Mouse (Mus musculus) kidney, embryonic 15.5 days (tissue): Measurements from ENCODE around the gene Nid2. TPM values are rescaled to one million over a fixed set of nuclear protein-coding genes. Genes with fewer than 3 reads are reported as not detected.

Source experiments
- ATAC-seq: fragments of 200-750 bp; cut with Nextera tagmentation; replicated peaks from 2 replicates; pipeline ENCODE4 v1.8.0; 2017; ENCODE audit warnings: moderate TSS enrichment; ENCODE audit not compliant: low FRiP score
- H3K27ac ChIP-seq: fragments of 300-500 bp; sonication (generic); 2 replicates; pipeline ENCODE4 v1.5.1; 2015; ENCODE audit warnings: mild to moderate bottlenecking, inconsistent platforms
- H3K27me3 ChIP-seq: fragments of 300-500 bp; sonication (generic); 2 replicates; pipeline ENCODE4 v1.6.1; 2015; ENCODE audit warnings: inconsistent platforms
- H3K36me3 ChIP-seq: fragments of 300-500 bp; sonication (generic); 2 replicates; pipeline ENCODE4 v1.6.1; 2015; ENCODE audit warnings: inconsistent platforms
- H3K4me1 ChIP-seq: fragments of 300-500 bp; sonication (generic); 2 replicates; pipeline ENCODE4 v1.6.1; 2015; ENCODE audit warnings: inconsistent platforms
- H3K4me2 ChIP-seq: fragments of 300-500 bp; sonication (generic); 2 replicates; pipeline ENCODE4 v1.6.1; 2015; ENCODE audit warnings: moderate library complexity, mild to moderate bottlenecking, inconsistent platforms
- H3K4me3 ChIP-seq: fragments of 300-500 bp; sonication (generic); replicated peaks from 2 replicates; pipeline ENCODE4 v1.5.1; 2015; ENCODE audit warnings: mild to moderate bottlenecking, inconsistent platforms
- H3K9ac ChIP-seq: fragments of 300-500 bp; sonication (generic); 2 replicates; pipeline ENCODE4 v1.6.1; 2015; ENCODE audit warnings: mild to moderate bottlenecking, inconsistent platforms
- H3K9me3 ChIP-seq: fragments of 300-500 bp; sonication (generic); replicated peaks from 2 replicates; pipeline ENCODE4 v1.6.1; 2016; ENCODE audit warnings: inconsistent platforms
- WGBS: fragments of 180-500 bp; shearing (Covaris S2); methylation state at CpG from one replicate; pipeline ENCODE4 v1.1.7; 2015; ENCODE audit warnings: mixed read lengths; 5-methylcytosine and 5-hydroxymethylcytosine counted together
- polyA plus RNA-seq: library from polyadenylated mRNA; unstranded; fragments of >200 nt; fragmentation: Nextera tagmentation; extraction: Ambion mirVana; gene quantifications from 2 replicates; pipeline ENCODE4 v1.2.1, GENCODE M21; 2015

Nid2 gene
- polyA plus RNA-seq, 1 experiment from 2014 or later: 128 TPM

DNA sequence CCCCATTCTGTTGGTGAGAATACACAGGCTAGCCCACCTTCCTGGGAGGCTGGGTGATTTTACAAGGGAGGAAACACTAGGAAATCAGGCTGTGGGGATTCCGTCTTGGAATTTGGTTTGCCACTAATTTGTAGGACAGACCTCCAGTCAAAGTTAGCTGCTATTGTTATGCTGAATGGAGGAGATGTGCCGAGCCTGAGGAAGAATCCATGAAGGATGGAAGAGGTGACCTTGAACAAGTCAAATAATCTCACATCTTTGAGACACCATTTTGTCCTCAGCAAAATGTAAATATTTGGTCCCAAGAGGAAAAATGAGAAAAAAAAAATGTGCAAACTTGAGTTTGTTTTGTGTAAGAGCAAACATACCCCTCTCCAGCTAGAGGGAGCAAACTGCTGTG is 1.3 kb upstream of the Nid2 start:
- no peak overlapping the region for H3K4me3 ChIP-seq
- peaks cover 3% of the 10 kb centered on the region; the same call in 1 of the 2 replicates for H3K36me3 ChIP-seq
- 58% methylated on average over 2 of the region's 2 CpGs for WGBS
- H3K4me2 ChIP-seq: no peak overlapping the region
- H3K27me3 ChIP-seq: 0 out of 2 replicates have a peak, but pooled peaks cover 3% of the 10 kb centered on the region
- ATAC-seq: no peak
- H3K9me3 ChIP-seq: no peaks in the 10 kb centered on the region
- peaks cover 65% of the 10 kb centered on the region for H3K4me1 ChIP-seq
- no peak overlapping the region for H3K9ac ChIP-seq
- H3K27ac ChIP-seq: 0 out of 2 replicates have a peak overlapping the region, but pooled peaks have one; percentile 92

- no peaks in the 10 kb centered on the region for H3K9me3 ChIP-seq
- peak; percentile 73 for ATAC-seq
- H3K4me1 ChIP-seq: peaks cover 64% of the 10 kb centered on the region
- H3K27ac ChIP-seq: peak overlapping the region; percentile 92
- WGBS: under 1% methylated on average over 26 of the region's 26 CpGs
- peak overlapping the region; percentile 92 for H3K4me2 ChIP-seq
- H3K36me3 ChIP-seq: peaks cover 7% of the 10 kb centered on the region; the same call in 1 of the 2 replicates
- H3K4me3 ChIP-seq: peak overlapping the region; percentile 68
- H3K9ac ChIP-seq: peak overlapping the region; percentile 63
- H3K27me3 ChIP-seq: 0 out of 2 replicates have a peak, but pooled peaks cover 3% of the 10 kb centered on the region
Observed at GRCm38 (mm10) chr14:19750411-19751024, 547 bp upstream of the Nid2 start.

GRCm38 (mm10) chr14:19752276-19752675 is 1.2 kb downstream of the Nid2 start:
- 2% methylated on average over 21 of the region's 21 CpGs for WGBS
- Histone ChIP-seq H3K4me3 (peak overlapping the region; percentile 68), H3K4me1 (peaks cover 49% of the 10 kb centered on the region), H3K36me3 (peaks cover 17% of the 10 kb centered on the region), H3K4me2 (peak overlapping the region; percentile 92), H3K9me3 (no peaks in the 10 kb centered on the region), H3K27me3 (0 out of 2 replicates have a peak, but pooled peaks cover 3% of the 10 kb centered on the region), H3K27ac (no peak overlapping the region), H3K9ac (peak overlapping the region; percentile 45)
- no peak for ATAC-seq

GRCm38 (mm10) chr14:19759277-19760193 is 8.5 kb downstream of the Nid2 start:
- Histone ChIP-seq H3K27ac (no peak overlapping the region; the same call in 1 of the 2 replicates), H3K27me3 (no peaks in the 10 kb centered on the region), H3K4me3 (no peak overlapping the region), H3K36me3 (peaks cover 25% of the 10 kb centered on the region), H3K4me1 (peaks cover 57% of the 10 kb centered on the region), H3K9ac (no peak overlapping the region), H3K9me3 (no peaks in the 10 kb centered on the region), H3K4me2 (no peak overlapping the region)
- 50% methylated on average over 10 of the region's 10 CpGs for WGBS
- no peak for ATAC-seq

- 35% methylated on average over 7 of the region's 7 CpGs for WGBS
- H3K4me1 ChIP-seq: peaks cover 61% of the 10 kb centered on the region
- no peak for ATAC-seq
Observed at GRCm38 (mm10) chr14:19760721-19761120, 9.7 kb downstream of the Nid2 start.

DNA sequence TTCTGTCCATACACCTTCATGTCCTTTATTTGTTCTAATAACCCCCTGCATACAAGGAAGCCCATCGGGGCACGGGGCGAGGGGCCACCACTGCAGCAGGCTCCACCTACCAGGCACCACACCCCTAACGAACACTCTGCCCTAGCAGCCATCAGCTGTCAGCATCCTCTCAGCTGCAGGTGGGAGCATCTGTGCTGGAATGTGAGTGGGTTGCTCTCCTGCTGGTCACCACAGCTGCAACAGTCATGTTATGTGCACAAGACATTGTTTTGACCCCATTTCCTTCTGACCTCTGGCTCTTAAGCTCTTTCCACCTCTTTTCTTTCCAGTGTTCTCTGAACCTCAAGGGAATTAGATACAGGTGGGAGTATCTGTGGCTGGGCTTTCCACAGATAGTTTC is 10.9 kb downstream of the Nid2 start:
- Histone ChIP-seq H3K4me3 (no peak overlapping the region), H3K27me3 (no peaks in the 10 kb centered on the region), H3K4me2 (no peak overlapping the region), H3K36me3 (peaks cover 23% of the 10 kb centered on the region), H3K9ac (no peak overlapping the region), H3K4me1 (peaks cover 74% of the 10 kb centered on the region), H3K9me3 (no peaks in the 10 kb centered on the region), H3K27ac (0 out of 2 replicates have a peak overlapping the region, but pooled peaks have one; percentile 13)
- no peak for ATAC-seq
- 50% methylated on average over 4 of the region's 4 CpGs for WGBS

More at GRCm38 (mm10) chr14:19760721-19761120, 9.7 kb downstream of the Nid2 start:
- no peak overlapping the region for H3K4me2 ChIP-seq
- no peak overlapping the region for H3K9ac ChIP-seq
- H3K9me3 ChIP-seq: no peaks in the 10 kb centered on the region
- H3K27me3 ChIP-seq: no peaks in the 10 kb centered on the region
- no peak overlapping the region for H3K4me3 ChIP-seq
- H3K36me3 ChIP-seq: peaks cover 30% of the 10 kb centered on the region
- no peak overlapping the region for H3K27ac ChIP-seq

DNA sequence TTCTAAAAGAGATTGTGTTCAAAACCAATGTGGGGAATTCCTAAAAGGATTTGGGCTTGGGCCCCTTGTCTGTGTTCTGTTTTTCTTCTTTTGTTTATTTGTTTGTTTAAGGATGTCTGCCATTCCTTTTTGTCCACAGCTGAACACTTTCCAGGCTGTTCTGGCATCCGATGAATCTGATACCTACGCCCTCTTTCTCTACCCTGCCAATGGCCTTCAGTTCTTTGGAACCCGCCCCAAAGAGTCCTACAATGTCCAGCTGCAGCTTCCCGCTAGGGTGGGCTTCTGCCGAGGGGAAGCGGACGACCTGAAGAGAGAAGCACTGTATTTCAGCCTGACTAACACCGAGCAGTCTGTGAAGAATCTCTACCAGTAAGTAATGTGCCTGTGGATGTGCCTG is 12.5 kb downstream of the Nid2 start:
- H3K4me1 ChIP-seq: peaks cover 80% of the 10 kb centered on the region
- 22% methylated on average over 8 of the region's 8 CpGs for WGBS
- peak overlapping the region; percentile 4 for H3K4me2 ChIP-seq
- H3K4me3 ChIP-seq: peak overlapping the region; percentile 1; the same call in 1 of the 2 replicates
- no peaks in the 10 kb centered on the region for H3K9me3 ChIP-seq
- H3K9ac ChIP-seq: no peak overlapping the region
- H3K27ac ChIP-seq: peak overlapping the region; percentile 77
- H3K27me3 ChIP-seq: no peaks in the 10 kb centered on the region
- peak; percentile 41; the same call in 1 of the 2 replicates for ATAC-seq
- H3K36me3 ChIP-seq: peaks cover 18% of the 10 kb centered on the region

DNA sequence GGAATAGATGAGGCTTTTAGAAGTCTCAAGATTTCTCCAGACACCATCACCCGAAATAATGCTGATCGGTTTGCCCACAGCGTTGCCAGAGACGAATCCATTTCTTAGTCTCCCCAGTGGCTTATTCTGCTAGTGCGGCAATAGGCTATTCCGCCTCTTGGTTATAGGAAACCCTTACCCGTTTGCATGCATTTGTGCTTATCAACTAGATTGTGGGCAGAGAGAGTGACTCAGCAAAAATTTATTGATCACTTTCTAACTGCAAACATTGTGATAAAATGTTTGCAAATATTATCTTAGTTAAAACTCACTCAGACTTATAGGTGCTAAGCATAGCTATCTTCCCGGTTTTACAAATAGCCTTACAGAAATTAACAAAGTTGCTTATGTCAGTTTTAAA is 13.3 kb downstream of the Nid2 start:
- Histone ChIP-seq H3K9me3 (no peaks in the 10 kb centered on the region), H3K4me1 (peaks cover 81% of the 10 kb centered on the region), H3K27ac (peak overlapping the region; percentile 77), H3K36me3 (peaks cover 22% of the 10 kb centered on the region), H3K27me3 (no peaks in the 10 kb centered on the region), H3K9ac (no peak overlapping the region), H3K4me2 (peak overlapping the region; percentile 4; the same call in 1 of the 2 replicates), H3K4me3 (no peak overlapping the region)
- no peak for ATAC-seq
- WGBS: 75% methylated on average over 8 of the region's 8 CpGs

- peaks cover 83% of the 10 kb centered on the region for H3K4me1 ChIP-seq
- WGBS: 67% methylated on average over 9 of the region's 9 CpGs
- ATAC-seq: no peak; the same call in 1 of the 2 replicates
Observed at GRCm38 (mm10) chr14:19765539-19766379, 14.7 kb downstream of the Nid2 start.

DNA sequence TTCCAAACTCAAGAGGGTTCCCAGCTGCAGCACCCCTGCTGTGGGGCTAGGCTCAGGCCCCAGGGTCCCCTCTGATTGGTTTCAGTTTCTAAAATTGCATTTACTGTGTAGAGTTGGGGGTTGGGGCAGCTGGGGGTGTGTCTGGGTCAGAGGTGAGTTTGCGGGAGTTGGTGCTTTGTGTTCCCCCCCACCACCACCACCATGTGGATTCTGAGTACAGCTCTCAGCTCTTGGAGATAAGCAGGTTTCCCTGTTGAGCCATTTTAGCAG is 15.2 kb downstream of the Nid2 start:
- H3K4me2 ChIP-seq: no peak overlapping the region
- H3K9me3 ChIP-seq: no peaks in the 10 kb centered on the region
- no peaks in the 10 kb centered on the region for H3K27me3 ChIP-seq
- peaks cover 83% of the 10 kb centered on the region for H3K4me1 ChIP-seq
- WGBS: 27% methylated on average over 1 of the region's 1 CpGs
- H3K9ac ChIP-seq: no peak overlapping the region
- peak; percentile 78 for ATAC-seq
- peak overlapping the region; percentile 42; the same call in 1 of the 2 replicates for H3K27ac ChIP-seq
- peaks cover 22% of the 10 kb centered on the region for H3K36me3 ChIP-seq
- H3K4me3 ChIP-seq: no peak overlapping the region

More at GRCm38 (mm10) chr14:19765539-19766379, 14.7 kb downstream of the Nid2 start:
- Histone ChIP-seq H3K27ac (peak overlapping the region; percentile 59), H3K9me3 (no peaks in the 10 kb centered on the region), H3K9ac (no peak overlapping the region), H3K4me2 (no peak overlapping the region), H3K4me3 (no peak overlapping the region), H3K27me3 (no peaks in the 10 kb centered on the region), H3K36me3 (peaks cover 22% of the 10 kb centered on the region)

DNA sequence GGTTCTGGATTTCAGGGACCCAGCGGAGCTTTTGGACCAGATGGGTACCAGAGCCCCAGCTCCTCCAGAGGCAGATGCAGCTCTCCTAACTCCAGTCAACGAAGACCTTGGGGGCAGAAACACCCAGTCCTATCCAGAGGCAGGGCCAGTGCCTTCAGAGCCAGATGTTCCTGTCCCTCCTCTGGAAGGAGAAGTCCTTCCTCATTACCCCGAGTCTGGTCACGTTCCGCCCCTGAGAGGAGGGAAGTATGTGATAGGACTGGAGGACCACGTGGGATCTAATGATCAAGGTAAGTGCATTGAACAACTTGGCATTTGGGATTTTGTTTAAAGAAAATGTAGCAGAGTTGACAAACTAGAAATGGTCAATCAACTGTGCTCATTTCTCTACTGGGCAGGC is 17.6 kb downstream of the Nid2 start:
- no peak for ATAC-seq
- no peak overlapping the region for H3K4me2 ChIP-seq
- no peaks in the 10 kb centered on the region for H3K27me3 ChIP-seq
- H3K9ac ChIP-seq: no peak overlapping the region
- no peak overlapping the region for H3K4me3 ChIP-seq
- H3K9me3 ChIP-seq: no peaks in the 10 kb centered on the region
- H3K4me1 ChIP-seq: peaks cover 62% of the 10 kb centered on the region
- H3K27ac ChIP-seq: peak overlapping the region; percentile 45; the same call in 1 of the 2 replicates
- WGBS: 91% methylated on average over 6 of the region's 6 CpGs
- H3K36me3 ChIP-seq: peaks cover 22% of the 10 kb centered on the region
